Mouse (Mus musculus) heart, embryonic 14.5 days (tissue): ENCODE results near the gene Tmem164. TPM values are rescaled to one million over a fixed set of nuclear protein-coding genes. Genes with fewer than 3 reads are reported as not detected.
A peak's percentile ranks its signal among the peaks of the same experiment; 100 is the strongest.

Experiments used
- ATAC-seq: fragments of 200-750 bp; cut with Nextera tagmentation; 2 replicates; pipeline ENCODE4 v1.8.0; 2017; ENCODE audit warnings: low read depth, moderate TSS enrichment; ENCODE audit not compliant: insufficient number of reproducible peaks, insufficient read depth, low FRiP score
- H3K27ac ChIP-seq, 2 experiments: fragments of 200-500 bp in 1 of 2; fragments of 300-500 bp in 1 of 2; sonication (generic) in 1 of 2; replicated peaks in 1 of 2; 2 replicates each; pipeline ENCODE4 v1.5.1; 2012 to 2014; ENCODE audit warnings: low read depth in 2 of 2, low read length in 2 of 2, control low read depth in 1 of 2, mild to moderate bottlenecking in 1 of 2, mixed read lengths in 1 of 2; ENCODE audit not compliant: control insufficient read depth in 1 of 2, insufficient read depth in 1 of 2
- H3K27me3 ChIP-seq: fragments of 300-500 bp; sonication (generic); 2 replicates; pipeline ENCODE4 v1.6.1; 2014; ENCODE audit warnings: mild to moderate bottlenecking, low read length, control low read depth; ENCODE audit not compliant: control insufficient read depth, insufficient read depth
- H3K36me3 ChIP-seq: fragments of 300-500 bp; sonication (generic); 2 replicates; pipeline ENCODE4 v1.6.1; 2014; ENCODE audit warnings: mild to moderate bottlenecking, control low read depth, low read length, mixed read lengths; ENCODE audit not compliant: control insufficient read depth, insufficient read depth
- H3K4me1 ChIP-seq, 2 experiments: fragments of 200-500 bp in 1 of 2; fragments of 300-500 bp in 1 of 2; sonication (generic) in 1 of 2; 2 replicates each; pipeline ENCODE4 v1.6.1; 2012 to 2014; ENCODE audit warnings: low read length in 2 of 2, control low read depth in 1 of 2, mixed read lengths in 1 of 2; ENCODE audit not compliant: control insufficient read depth in 2 of 2, insufficient read depth in 2 of 2
- H3K4me2 ChIP-seq: fragments of 300-500 bp; sonication (generic); 2 replicates; pipeline ENCODE4 v1.6.1; 2014; ENCODE audit warnings: mild to moderate bottlenecking, low read length
- H3K4me3 ChIP-seq, 2 experiments: fragments of 200-500 bp in 1 of 2; fragments of 300-500 bp in 1 of 2; sonication (generic) in 1 of 2; 2 replicates each; pipeline ENCODE4 v1.5.1; 2012 to 2014; ENCODE audit warnings: low read length in 2 of 2, mild to moderate bottlenecking in 2 of 2, control low read depth in 1 of 2, low read depth in 1 of 2, moderate library complexity in 1 of 2; ENCODE audit not compliant: control insufficient read depth in 1 of 2, insufficient read depth in 1 of 2
- H3K9ac ChIP-seq: fragments of 300-500 bp; sonication (generic); 2 replicates; pipeline ENCODE4 v1.6.1; 2014; ENCODE audit warnings: mild to moderate bottlenecking, low read length
- H3K9me3 ChIP-seq: fragments of 300-500 bp; sonication (generic); 2 replicates; pipeline ENCODE4 v1.6.1; 2016; ENCODE audit warnings: low read length, control low read depth; ENCODE audit not compliant: control insufficient read depth
- WGBS: fragments of 180-500 bp; shearing (Covaris S2); extraction: QIAGEN DNeasy Blood & Tissue Kit; methylation state at CpG from one replicate; pipeline ENCODE4 v1.1.7; 2014; 5-methylcytosine and 5-hydroxymethylcytosine counted together
- polyA plus RNA-seq: library from polyadenylated mRNA; unstranded; fragments of >200 nt; fragmentation: Nextera tagmentation; extraction: Ambion mirVana; gene quantifications from 2 replicates; pipeline ENCODE4 v1.2.1, GENCODE M21; 2014

The Tmem164 gene
- polyA plus RNA-seq, 1 experiment from 2014 or later, result 34.8 TPM

GRCm38 (mm10) chrX:142786160-142787052, 105.2 kb downstream of the Tmem164 start:
- no peaks in the 10 kb centered on the region for H3K4me1 ChIP-seq
- H3K36me3 ChIP-seq, result 0 out of 2 replicates have a peak, but pooled peaks cover 8% of the 10 kb centered on the region
- ATAC-seq, result no peak
- no peak overlapping the region for H3K27ac ChIP-seq
- H3K9me3 ChIP-seq, result no peaks in the 10 kb centered on the region
- H3K9ac ChIP-seq, result no peak overlapping the region
- no peak overlapping the region for H3K4me3 ChIP-seq
- no peaks in the 10 kb centered on the region for H3K27me3 ChIP-seq
- H3K4me2 ChIP-seq, result no peak overlapping the region
- 86% methylated on average over 10 of the region's 10 CpGs for WGBS

- Histone ChIP-seq H3K9ac (no peak overlapping the region), H3K4me3 (no peak overlapping the region), H3K4me2 (no peak overlapping the region), H3K27ac (no peak overlapping the region), H3K4me1 (peaks cover 4% of the 10 kb centered on the region in 2 experiments; a peak in 2 of 4 replicates), H3K27me3 (no peaks in the 10 kb centered on the region), H3K9me3 (no peaks in the 10 kb centered on the region), H3K36me3 (0 out of 2 replicates have a peak, but pooled peaks cover 9% of the 10 kb centered on the region)
- 81% methylated on average over 2 of the region's 2 CpGs for WGBS
- ATAC-seq, result no peak
Observed at GRCm38 (mm10) chrX:142792185-142792584, 111.0 kb downstream of the Tmem164 start.

- no peak overlapping the region for H3K9ac ChIP-seq
- 0 out of 2 replicates have a peak, but pooled peaks cover 10% of the 10 kb centered on the region for H3K36me3 ChIP-seq
- H3K27ac ChIP-seq, result peak overlapping the region; percentile 71 to 73
- ATAC-seq, result no peak
- H3K4me1 ChIP-seq, result peaks cover 4% of the 10 kb centered on the region in 2 experiments; a peak in 2 of 4 replicates
- no peak overlapping the region for H3K4me2 ChIP-seq
- H3K27me3 ChIP-seq, result no peaks in the 10 kb centered on the region
- no peak overlapping the region for H3K4me3 ChIP-seq
- H3K9me3 ChIP-seq, result no peaks in the 10 kb centered on the region
- WGBS, result 48% methylated on average over 4 of the region's 4 CpGs
Observed at GRCm38 (mm10) chrX:142794069-142794610, 112.9 kb downstream of the Tmem164 start.

GRCm38 (mm10) chrX:142804596-142804995, 123.4 kb downstream of the Tmem164 start:
- no peaks in the 10 kb centered on the region for H3K27me3 ChIP-seq
- H3K4me3 ChIP-seq, result no peak overlapping the region
- no peak overlapping the region for H3K27ac ChIP-seq
- no peak overlapping the region for H3K4me2 ChIP-seq
- H3K9me3 ChIP-seq, result no peaks in the 10 kb centered on the region
- H3K9ac ChIP-seq, result no peak overlapping the region
- no peak for ATAC-seq
- peaks cover 8% of the 10 kb centered on the region; the same call in 1 of the 2 replicates for H3K36me3 ChIP-seq
- 80% methylated on average over 3 of the region's 3 CpGs for WGBS
- peaks cover 0 to 13% of the 10 kb centered on the region in 2 experiments; a peak in 2 of 4 replicates for H3K4me1 ChIP-seq

- Histone ChIP-seq H3K27ac (0 out of 4 replicates have a peak overlapping the region, but pooled peaks of 1 of the 2 experiments have one; percentile 3), H3K4me3 (no peak overlapping the region), H3K36me3 (peaks cover 13% of the 10 kb centered on the region; the same call in 1 of the 2 replicates), H3K27me3 (no peaks in the 10 kb centered on the region), H3K4me2 (no peak overlapping the region), H3K4me1 (peaks cover 0 to 13% of the 10 kb centered on the region in 2 experiments; a peak in 2 of 4 replicates), H3K9me3 (no peaks in the 10 kb centered on the region), H3K9ac (no peak overlapping the region)
- no peak for ATAC-seq
- WGBS, result 65% methylated on average over 6 of the region's 6 CpGs
Observed at GRCm38 (mm10) chrX:142806126-142806525, 124.9 kb downstream of the Tmem164 start.

GRCm38 (mm10) chrX:142806620-142807061, 125.4 kb downstream of the Tmem164 start:
- Histone ChIP-seq H3K4me2 (no peak overlapping the region), H3K27ac (0 out of 4 replicates have a peak overlapping the region, but pooled peaks of 1 of the 2 experiments have one; percentile 3)

GRCm38 (mm10) chrX:142808411-142808810, 127.2 kb downstream of the Tmem164 start:
- no peaks in the 10 kb centered on the region for H3K27me3 ChIP-seq
- H3K4me2 ChIP-seq, result no peak overlapping the region
- H3K4me1 ChIP-seq, result peaks cover 0 to 8% of the 10 kb centered on the region in 2 experiments; a peak in 2 of 4 replicates
- no peak for ATAC-seq
- no peak overlapping the region for H3K27ac ChIP-seq
- no peak overlapping the region for H3K9ac ChIP-seq
- H3K9me3 ChIP-seq, result no peaks in the 10 kb centered on the region
- H3K4me3 ChIP-seq, result no peak overlapping the region
- H3K36me3 ChIP-seq, result peaks cover 18% of the 10 kb centered on the region; the same call in 1 of the 2 replicates
- 33% methylated on average over 9 of the region's 9 CpGs for WGBS

More at GRCm38 (mm10) chrX:142806620-142807061, 125.4 kb downstream of the Tmem164 start:
- Histone ChIP-seq H3K9ac (no peak overlapping the region), H3K4me3 (no peak overlapping the region), H3K27me3 (no peaks in the 10 kb centered on the region), H3K36me3 (peaks cover 13% of the 10 kb centered on the region; the same call in 1 of the 2 replicates), H3K9me3 (no peaks in the 10 kb centered on the region), H3K4me1 (peaks cover 0 to 13% of the 10 kb centered on the region in 2 experiments; a peak in 2 of 4 replicates)
- ATAC-seq, result no peak
- 28% methylated on average over 10 of the region's 10 CpGs for WGBS
